Mouse (Mus musculus): ENCODE measurements around the gene H2afx.

GRCm38 (mm10) chr9:44341487-44341886 lies 7.0 kb downstream of the H2afx start:
- TF ChIP-seq MYC (IDR thresholded peaks at IDR 0.05; ENCODE audit: low read depth, low read length) (no peak), E2F4 (IDR thresholded peaks at IDR 0.05; ENCODE audit: borderline replicate concordance, low read depth, low read length) (no peak), ZKSCAN1 (IDR thresholded peaks at IDR 0.05; ENCODE audit: low read depth, low read length) (no peak), MEF2A (IDR thresholded peaks at IDR 0.05; ENCODE audit: extremely low read depth, insufficient replicate concordance, low read depth, low read length, poor library complexity, severe bottlenecking) (no peak), JUND (IDR thresholded peaks at IDR 0.05; ENCODE audit: low read depth, low read length) (no peak)

Data from MEL (cell line).